Mouse (Mus musculus) WW6 (cell line): ENCODE data around the gene Thrb.

Experiments used
- DNase-seq: peaks from one replicate; pipeline ENCODE4 v3.0.0-alpha.2; 2013; ENCODE audit warnings: low read depth, low spot score

Gene Thrb

GRCm38 (mm10) chr14:17713297-17713904, 53.3 kb downstream of the Thrb start:
- no peak for DNase-seq

GRCm38 (mm10) chr14:17719494-17719893, 59.4 kb downstream of the Thrb start:
- DNase-seq, result no peak

GRCm38 (mm10) chr14:17722824-17723445, 62.9 kb downstream of the Thrb start:
- DNase-seq, result no peak

GRCm38 (mm10) chr14:17724577-17724976, 64.5 kb downstream of the Thrb start:
- DNase-seq, result no peak

GRCm38 (mm10) chr14:17726906-17727305, 66.8 kb downstream of the Thrb start:
- DNase-seq, result no peak

- no peak for DNase-seq
These were observed 67.8 kb downstream of the Thrb start for GRCm38 (mm10) chr14:17727878-17728277.

GRCm38 (mm10) chr14:17728889-17729288, 68.8 kb downstream of the Thrb start:
- no peak for DNase-seq

GRCm38 (mm10) chr14:17731020-17731419, 71.0 kb downstream of the Thrb start:
- DNase-seq, result no peak

- no peak for DNase-seq
These were observed 73.2 kb downstream of the Thrb start for GRCm38 (mm10) chr14:17733077-17733778.

- DNase-seq, result no peak
These were observed 73.7 kb downstream of the Thrb start for GRCm38 (mm10) chr14:17733779-17734137.

- DNase-seq, result no peak
These were observed 75.4 kb downstream of the Thrb start for GRCm38 (mm10) chr14:17735440-17735839.

- DNase-seq, result no peak
These were observed 80.8 kb downstream of the Thrb start for GRCm38 (mm10) chr14:17740903-17741302.

- DNase-seq, result no peak
These were observed 82.2 kb downstream of the Thrb start for GRCm38 (mm10) chr14:17742264-17742663.

- no peak for DNase-seq
These were observed 83.0 kb downstream of the Thrb start for GRCm38 (mm10) chr14:17742902-17743712.

GRCm38 (mm10) chr14:17743713-17744158, 83.7 kb downstream of the Thrb start:
- DNase-seq, result no peak

GRCm38 (mm10) chr14:17747922-17748321, 87.9 kb downstream of the Thrb start:
- DNase-seq, result no peak

- no peak for DNase-seq
These were observed 88.9 kb downstream of the Thrb start for GRCm38 (mm10) chr14:17748945-17749344.

- no peak for DNase-seq
These were observed 91.8 kb downstream of the Thrb start for GRCm38 (mm10) chr14:17751911-17752310.

- DNase-seq, result no peak
These were observed 93.4 kb downstream of the Thrb start for GRCm38 (mm10) chr14:17753429-17753828.

GRCm38 (mm10) chr14:17756732-17757131, 96.7 kb downstream of the Thrb start:
- no peak for DNase-seq

GRCm38 (mm10) chr14:17767987-17768386, 107.9 kb downstream of the Thrb start:
- DNase-seq, result no peak

- no peak for DNase-seq
These were observed 114.3 kb downstream of the Thrb start for GRCm38 (mm10) chr14:17774404-17774803.
